Mouse (Mus musculus) liver, adult 2 months (tissue): ENCODE measurements around the gene Fam69a.

Experiments used
- CTCF ChIP-seq: fragments of 200-500 bp; IDR thresholded peaks from 2 replicates; pipeline ENCODE4 v1.5.1; 2011; ENCODE audit warnings: low read depth, low read length, control low read depth
- POLR2A ChIP-seq: fragments of 200-500 bp; IDR thresholded peaks from 2 replicates; pipeline ENCODE4 v1.6.1; 2011; ENCODE audit warnings: low read length, control low read depth; ENCODE audit not compliant: insufficient read depth; ENCODE audit errors: extremely low read depth

DNA sequence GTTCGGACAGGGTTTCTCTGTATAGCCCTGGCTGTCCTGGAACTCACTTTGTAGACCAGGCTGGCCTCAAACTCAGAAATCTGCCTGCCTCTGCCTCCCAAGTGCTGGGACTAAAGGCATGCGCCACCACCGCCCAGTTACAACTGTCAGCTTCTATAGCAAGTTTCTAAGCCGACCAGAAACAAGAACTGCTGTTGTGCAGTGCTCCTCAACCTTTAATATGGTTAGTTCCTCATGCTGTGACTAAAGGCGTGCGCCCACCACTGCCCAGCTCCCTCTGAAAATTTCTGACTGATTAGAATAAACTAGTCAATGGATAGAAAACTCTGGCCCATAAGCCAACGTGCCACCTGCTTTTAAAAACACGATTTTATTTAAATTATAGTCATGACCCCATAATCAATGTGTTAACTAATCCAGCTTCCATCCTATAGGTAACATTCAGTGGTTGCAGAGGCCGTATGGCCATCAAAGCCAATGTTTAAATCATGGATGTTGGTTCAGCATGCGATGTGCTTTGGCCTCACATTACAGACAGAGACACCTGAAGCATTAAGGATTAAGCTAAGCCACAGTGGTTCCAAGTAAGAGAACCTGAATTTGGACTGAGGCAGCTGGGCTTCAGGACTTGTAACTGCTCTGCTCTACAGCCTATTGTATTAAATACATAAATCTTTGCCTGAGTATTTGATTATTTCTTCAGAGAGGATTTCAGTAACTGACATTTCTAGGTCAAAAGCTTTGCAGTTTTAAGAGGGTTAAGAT lies 50.1 kb downstream of the Fam69a start:
- TF ChIP-seq CTCF: no peak
- TF ChIP-seq POLR2A: no peak
